Mouse (Mus musculus) frontal cortex, adult 2 months (tissue): ENCODE data around the gene Ndufb11. TPM values are rescaled to one million over a fixed set of nuclear protein-coding genes. Genes with fewer than 3 reads are reported as not detected.
A peak's percentile ranks its signal among the peaks of the same experiment; 100 is the strongest.

Experiments used
- DNase-seq, 2 experiments: peaks; one replicate each; pipeline ENCODE4 v3.0.0; 2022; ENCODE audit warnings: low spot score in 1 of 2; ENCODE audit errors: extremely low spot score in 1 of 2
- polyA plus RNA-seq: library from polyadenylated mRNA; depleted of rRNA; stranded (reverse); fragments of >200 nt; gene quantifications from 2 replicates; pipeline ENCODE4 v1.2.3, GENCODE M21; 2012; rRNA removed

Gene Ndufb11
- polyA plus RNA-seq, result 182 and 196 TPM in 2 replicates

DNA sequence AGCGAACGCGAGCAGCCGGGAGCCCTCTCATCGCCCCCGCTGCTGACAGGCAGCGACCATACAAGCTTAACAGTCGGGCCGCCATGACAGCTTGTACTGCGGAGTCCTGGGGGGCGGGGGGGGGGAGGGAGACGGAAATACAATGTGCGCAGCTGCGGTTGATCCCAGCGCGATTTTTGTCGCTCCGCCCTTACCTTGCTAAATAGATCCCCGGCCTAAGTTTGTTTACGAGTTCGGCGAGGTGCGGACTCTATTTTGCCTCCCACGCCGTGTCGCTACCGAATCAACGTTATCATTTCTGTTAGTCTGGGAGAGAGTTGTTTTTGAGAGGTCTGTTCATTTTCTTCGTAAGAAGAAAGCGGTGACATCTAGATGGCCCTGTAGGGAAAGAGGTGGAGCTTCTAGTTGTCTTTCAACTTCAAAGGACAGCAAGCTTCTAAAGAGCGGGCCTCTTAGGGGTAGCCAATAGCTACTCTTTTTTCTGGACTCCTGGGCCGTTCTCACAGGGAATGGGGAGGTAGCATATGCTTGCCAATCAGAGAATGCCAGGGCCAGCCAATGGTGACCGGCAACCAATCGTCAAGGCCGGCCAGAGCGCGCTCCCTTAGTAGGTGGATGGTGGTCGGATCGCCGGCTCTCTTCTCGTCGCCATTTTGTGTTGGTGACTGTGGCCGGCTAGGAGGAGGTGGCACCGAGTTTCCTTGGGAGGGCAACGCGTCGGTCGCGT lies at the start of gene Ndufb11, which contains the start of gene Rbm10:
Gene Ndufb11, minus strand, starts transcription at position 444 of the 727 bp plus-strand sequence.
Gene Rbm10, plus strand, starts transcription at position 328 of the 727 bp plus-strand sequence.
- peak; percentile 84 to 85 for DNase-seq

DNA sequence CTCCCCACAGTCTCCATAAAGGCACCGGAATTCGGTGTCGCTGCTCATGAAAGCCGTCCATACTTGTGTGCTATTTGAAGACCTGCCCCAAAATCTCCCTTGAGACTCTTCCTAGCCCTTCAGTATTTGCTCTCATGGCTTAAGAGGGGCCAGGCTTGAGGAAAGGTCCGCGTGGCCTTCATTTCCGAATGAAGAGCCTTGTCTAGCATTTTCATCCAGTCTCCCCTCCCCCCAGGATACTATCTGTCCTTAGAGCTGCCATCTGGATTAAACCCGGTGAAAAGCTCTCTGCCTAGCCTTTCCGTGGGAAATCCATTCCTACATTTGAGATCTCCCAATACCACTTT lies 46.0 kb upstream of the Ndufb11 start:
- peak in 1 of 2 experiments; percentile 17 for DNase-seq

DNA sequence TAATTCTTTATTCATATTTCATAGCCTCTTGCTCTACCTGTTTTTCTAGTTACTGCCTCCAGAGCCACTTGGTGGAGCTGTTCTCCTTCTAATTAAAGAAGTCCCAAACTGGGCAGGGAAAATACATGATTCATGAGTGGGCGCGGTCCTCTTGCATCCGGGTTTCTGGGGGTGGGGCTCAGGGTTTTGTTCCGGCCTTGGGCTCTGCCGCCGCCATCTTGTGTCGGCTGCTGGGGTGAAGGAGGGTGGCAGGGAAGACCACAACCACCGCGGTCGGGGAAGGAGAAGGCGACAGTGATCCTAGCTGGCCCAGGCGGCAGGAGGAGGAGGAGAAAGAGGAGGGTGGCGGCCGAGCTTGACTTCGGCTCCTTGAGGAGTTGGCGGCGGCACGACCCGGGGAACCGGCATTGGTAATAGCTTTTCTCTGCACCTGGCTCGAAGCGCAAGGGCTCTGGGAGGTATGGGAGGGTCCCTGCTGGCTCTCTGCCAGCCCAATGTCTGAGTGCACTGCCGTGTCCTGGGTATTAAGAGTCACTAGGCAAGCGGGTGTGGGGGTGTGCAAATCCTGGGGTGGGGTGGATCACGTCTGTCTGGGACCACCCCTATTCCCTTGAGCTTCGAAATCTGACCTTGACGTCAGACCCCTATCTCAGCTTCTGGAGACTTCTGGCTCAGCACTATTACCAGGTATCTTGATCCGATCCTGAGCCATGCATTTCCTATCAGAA lies 45.5 kb upstream of the Ndufb11 start:
- DNase-seq, result peak; percentile 86 to 87

DNA sequence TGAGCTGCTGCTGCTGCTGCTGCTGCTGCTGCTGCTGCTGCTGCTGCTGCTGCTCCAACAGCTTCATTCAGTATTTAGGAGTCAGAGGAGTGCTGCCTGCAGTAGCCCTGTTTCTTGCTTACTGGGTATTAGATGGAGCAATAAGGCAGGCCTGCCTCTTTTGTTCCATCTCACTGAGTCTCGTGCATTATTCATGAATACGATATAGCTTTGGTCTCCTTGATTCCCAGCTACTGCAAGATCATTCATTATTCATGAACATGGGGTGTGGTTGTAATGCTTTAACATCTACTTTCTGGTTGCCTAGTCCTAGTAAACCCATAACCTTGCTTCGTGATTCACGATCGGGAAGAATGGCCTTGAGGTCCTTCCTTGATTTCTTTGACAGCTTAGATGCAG lies 44.9 kb upstream of the Ndufb11 start:
- DNase-seq, result no peak

DNA sequence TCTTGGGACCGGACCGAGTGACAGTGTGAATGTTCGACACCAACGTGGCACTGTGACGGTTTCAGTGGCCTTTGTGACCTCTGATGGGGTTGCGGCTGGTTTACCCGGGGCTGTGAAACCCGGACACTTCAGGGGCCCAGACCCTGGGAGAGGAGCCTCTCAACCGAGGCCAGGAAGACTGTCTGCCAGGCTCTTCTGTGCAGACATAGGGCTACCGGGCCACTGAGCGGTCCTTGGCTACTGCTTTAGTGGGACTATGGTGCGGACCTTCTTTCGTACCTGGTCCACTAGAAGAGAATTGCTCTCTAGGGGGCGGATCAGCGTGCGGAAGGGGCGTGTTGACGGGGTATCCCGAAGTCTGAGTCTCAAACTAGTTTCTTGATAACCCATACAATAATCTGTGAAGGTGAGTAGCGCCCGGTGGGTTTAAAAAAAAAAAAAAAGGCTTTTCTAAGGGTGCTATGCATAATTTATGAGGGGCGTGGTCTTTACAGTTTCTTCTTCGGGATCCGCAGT lies 41.5 kb upstream of the Ndufb11 start:
- DNase-seq, result no peak

DNA sequence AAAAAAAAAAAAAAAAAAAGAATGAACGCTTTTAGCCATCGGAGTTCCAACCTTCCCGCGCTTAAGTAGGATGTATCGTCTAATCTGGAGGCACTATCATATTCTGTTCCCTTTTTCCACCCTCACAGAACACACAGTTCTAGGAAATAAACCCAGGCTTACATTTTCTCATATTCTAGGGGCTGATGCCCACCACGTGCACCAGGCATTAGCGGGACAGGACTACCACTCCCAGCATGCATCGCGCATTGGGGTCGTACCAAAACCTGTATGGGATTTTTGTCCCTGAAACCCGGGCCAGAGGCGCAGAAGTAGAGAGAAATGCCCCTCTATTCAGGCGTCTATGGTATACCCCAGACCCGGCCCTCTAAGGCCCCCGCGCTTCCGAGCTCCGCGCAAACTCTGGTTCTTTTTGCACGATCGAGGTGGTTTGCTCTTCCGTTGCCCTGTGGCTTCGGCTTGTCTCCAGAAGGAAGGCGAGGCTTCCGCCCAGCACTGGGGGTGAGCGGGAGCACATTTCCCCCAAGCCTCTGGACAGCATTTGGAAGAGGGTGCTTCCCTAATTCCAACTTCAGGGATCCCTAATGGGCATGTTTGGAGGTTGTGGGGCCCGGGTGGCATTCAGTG lies 40.7 kb upstream of the Ndufb11 start, which contains the start of gene Uba1:
Gene Uba1, plus strand, starts transcription at position 301 of the 627 bp plus-strand sequence.
- peak; percentile 66 to 87 for DNase-seq

DNA sequence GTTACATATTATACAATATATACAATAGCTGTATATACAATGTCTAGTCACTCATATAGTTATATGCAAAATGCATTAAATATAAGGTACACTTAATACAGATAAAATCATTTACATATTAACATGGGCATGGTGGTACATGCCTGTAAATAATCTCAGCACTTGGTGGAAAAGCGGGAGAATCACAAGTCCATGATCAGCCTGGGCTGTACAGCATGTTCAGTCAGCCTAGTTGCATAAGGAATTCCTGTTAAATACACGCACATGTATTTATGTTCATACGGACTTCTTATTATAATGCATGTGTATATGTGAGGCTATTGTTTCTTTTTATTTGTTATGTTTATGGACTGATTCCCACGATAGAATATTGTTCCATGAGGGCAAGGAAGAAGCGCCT lies 40.2 kb upstream of the Ndufb11 start:
- no peak for DNase-seq

DNA sequence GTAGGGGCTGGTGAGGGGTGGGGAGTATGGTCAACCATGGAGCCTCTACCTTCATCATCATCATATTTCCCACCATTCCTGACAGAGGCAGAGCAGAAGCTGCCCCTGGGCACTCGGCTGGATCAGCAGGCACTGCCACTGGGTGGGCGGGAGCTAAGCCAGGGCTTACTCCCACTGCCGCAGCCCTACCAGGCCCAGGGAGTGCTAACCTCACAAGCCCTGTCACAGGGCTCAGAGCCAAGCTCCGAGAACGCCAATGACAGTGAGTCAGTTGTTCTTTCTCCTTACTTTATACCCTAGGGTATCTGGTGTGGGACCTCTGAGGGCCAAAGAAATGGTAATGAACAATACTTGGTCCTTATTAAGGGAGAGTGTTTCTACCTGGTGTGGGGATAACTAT lies 27.4 kb upstream of the Ndufb11 start:
- no peak for DNase-seq

DNA sequence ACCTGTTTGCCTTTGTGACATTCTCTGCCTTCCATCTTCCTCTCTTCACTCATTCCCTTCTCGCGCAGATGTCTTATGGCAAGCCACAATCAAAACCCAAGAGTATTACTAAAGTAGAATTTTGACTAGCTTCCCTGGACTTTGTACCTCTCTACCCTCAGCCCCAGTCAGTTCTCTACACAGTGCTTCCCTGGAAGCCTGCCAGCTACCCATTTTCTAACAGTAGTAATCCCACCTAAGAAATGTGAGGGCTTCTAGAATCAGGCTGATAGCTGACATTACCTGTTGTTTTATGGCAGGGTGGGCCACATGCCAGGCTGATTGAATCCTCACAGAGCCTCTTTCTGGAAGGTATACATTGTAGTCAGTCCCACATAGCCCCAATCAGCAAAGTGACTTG lies 20.7 kb upstream of the Ndufb11 start:
- DNase-seq, result no peak

DNA sequence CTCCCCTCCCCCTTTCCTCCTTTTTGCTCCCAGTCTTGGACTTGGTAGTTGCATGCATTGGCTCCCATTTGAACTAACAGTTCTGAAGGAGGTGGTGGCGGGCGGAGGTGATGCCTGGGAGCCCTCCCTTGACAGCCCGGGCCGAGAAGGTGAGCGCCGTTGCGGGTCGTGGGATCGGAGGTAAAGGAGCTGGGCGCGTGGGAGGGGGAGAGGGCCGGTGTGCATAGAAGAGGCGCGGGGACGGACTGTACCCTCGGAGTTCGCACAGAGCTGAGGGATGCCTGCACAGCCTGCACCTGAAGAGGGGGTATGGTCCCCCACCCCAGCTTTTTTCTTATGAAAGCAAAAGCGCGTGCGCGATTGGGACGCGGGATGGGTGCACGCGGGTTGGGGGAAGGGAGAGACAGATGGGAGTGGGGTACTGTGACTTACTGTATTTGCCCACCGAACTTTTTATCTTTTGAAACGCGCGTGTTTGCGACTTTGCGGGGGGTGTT lies 532 bp upstream of the Ndufb11 start:
- peak in 1 of 2 experiments; percentile 50 for DNase-seq

DNA sequence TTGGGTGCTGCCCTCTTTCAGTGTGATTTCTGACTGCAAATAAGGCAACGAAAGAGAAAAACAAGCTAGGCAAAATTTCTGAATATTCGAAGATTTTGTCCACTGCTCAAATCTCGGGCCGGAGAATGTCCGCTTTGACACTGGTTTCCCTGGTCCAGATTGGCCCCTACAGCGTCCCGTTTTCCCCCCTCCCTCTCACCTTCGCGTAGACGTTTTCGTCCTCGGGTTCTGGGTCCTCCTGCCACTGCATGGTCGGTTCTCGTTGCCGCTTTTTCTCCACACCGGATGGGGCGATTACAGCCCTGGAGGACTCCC lies 601 bp downstream of the Ndufb11 start:
- DNase-seq, result peak; percentile 9 to 46

DNA sequence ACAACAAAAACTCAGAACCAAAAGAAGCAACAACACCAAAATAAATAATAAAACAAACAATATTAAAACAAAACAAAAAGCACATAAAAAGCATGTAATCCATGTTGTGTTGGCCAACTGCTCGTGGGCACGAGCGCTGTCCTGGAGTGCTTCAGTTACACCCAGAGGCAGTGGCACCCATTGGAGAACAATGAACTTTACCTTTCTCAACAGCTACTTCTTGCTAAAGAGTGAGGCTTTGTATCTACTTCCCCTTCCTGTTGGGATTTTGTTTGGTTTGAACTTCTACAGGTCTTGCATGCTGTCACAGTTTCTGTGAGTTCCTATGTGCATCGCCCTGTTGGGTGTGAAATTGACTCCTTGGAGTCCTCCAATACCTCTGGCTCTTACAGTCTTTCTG lies 8.9 kb downstream of the Ndufb11 start:
- DNase-seq, result no peak

DNA sequence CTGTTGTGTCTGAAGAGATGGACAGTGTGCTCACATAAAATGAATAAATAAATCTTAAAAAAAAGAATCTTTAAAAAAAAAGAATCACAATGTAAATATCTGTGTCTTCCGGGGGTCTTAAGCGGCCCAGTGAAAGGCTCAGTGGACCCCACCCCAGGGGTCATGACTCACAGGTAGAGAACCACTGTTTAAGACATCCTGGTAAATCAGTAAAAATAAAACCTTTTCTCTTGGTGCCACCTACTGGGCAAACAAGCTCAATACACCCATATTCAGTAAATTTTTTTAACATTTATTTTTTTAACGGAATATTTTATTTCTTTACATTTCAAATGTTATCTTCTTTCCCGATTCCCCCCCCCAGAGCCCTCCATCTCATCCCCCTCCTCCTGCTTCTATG lies 29.5 kb downstream of the Ndufb11 start:
- DNase-seq, result peak in 1 of 2 experiments; percentile 19

DNA sequence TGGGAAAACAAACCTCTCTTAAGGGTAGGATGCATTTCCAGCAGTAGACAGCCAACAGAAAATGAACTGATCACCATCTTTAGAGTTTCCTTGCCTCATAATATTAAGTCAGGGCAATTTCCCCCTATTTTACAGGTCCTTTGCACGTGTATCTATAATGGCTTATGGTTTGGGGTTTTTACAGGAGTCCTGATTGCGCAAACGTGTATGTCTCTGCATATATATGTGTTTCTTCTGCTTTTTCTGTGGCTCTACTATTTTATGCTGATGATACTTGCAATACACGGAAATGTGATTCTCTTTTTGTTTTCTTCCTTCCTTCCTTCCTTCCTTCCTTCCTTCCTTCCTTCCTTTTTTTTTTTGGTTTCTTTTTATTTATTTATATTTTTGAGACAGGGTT lies 43.5 kb downstream of the Ndufb11 start:
- no peak for DNase-seq

DNA sequence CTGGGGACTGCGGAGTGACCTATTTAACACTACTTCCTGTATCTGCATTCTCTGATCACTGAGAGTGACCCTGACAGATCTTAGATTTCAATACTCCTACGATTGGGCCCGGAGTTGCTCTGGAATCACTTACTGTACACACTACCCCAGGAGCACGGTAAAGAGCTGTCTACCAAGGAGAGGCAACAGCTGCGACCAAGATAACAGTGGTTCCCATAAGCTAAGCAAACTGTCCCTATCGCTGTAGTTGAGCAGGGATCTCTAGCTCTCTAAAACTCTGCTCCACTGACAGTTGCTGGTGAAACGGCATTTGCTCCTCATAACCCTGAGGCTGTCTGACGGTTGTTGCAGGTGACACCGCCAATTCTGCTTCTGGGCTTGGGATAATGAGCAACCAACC lies 44.7 kb downstream of the Ndufb11 start:
- no peak for DNase-seq

DNA sequence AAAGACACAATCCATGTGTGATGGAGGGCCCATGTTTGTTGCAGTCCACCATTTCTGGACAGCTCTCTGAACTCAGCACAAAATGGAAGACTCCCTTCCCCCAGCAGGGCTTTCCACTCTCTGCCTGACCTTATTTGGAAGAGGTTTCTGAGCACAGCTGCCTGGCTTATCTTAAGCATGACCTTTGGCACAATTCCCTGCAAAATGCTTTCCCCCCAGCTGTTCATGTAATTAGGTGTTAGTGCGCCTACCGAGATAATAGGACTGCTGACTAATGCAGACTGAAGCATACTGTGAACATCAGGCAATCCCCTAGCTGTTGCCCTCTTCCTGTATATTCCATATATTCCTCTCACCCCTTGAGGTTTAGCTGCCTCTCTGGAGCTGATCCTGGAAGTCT lies 46.4 kb downstream of the Ndufb11 start:
- no peak for DNase-seq

Other genes with a start within 250 kb of the Ndufb11 start
- 5.4 and 6.4 TPM in 2 replicates for gene Jade3, start 191.9 kb downstream of the Ndufb11 start, polyA plus RNA-seq
- gene Rgn, start 67.8 kb downstream of the Ndufb11 start, polyA plus RNA-seq, result 0.15 and 0.26 TPM in 2 replicates
- 56.0 and 58.4 TPM in 2 replicates for gene Rbm10, start 116 bp downstream of the Ndufb11 start, polyA plus RNA-seq
- 253 and 262 TPM in 2 replicates for gene Uba1, start 40.7 kb upstream of the Ndufb11 start, polyA plus RNA-seq
- 394 and 422 TPM in 2 replicates for gene Cdk16, start 70.3 kb upstream of the Ndufb11 start, polyA plus RNA-seq
- 107 and 128 TPM in 2 replicates for gene Usp11, start 86.3 kb upstream of the Ndufb11 start, polyA plus RNA-seq
- 232 and 257 TPM in 2 replicates for gene Araf, start 180.2 kb upstream of the Ndufb11 start, polyA plus RNA-seq